Mouse (Mus musculus) lung, postnatal 0 days (tissue): ENCODE measurements around the gene Siglece.

Experiments used
- CTCF ChIP-seq: IDR thresholded peaks from 2 replicates; pipeline ENCODE4 v1.5.1; 2016; ENCODE audit warnings: antibody characterized with exemption, mild to moderate bottlenecking
- EP300 ChIP-seq: IDR thresholded peaks from 2 replicates; pipeline ENCODE4 v1.6.1; 2016; ENCODE audit warnings: antibody characterized with exemption, mild to moderate bottlenecking, control low read depth

GRCm38 (mm10) chr7:43623819-43624218 is 36.1 kb downstream of the Siglece start:
- TF ChIP-seq CTCF (no peak), EP300 (no peak)
